Mouse (Mus musculus): ENCODE data around the gene U2af2. TPM values are rescaled to one million over a fixed set of nuclear protein-coding genes. Genes with fewer than 3 reads are reported as not detected.
"Not testable (repeated sequence)": the region's sequence is repeated elsewhere in the genome, so short reads cannot be mapped to it uniquely, and the experiment has no call there.

The U2af2 gene
- polyA plus RNA-seq, 1 experiment from 2014 or later = 99.8 TPM

DNA sequence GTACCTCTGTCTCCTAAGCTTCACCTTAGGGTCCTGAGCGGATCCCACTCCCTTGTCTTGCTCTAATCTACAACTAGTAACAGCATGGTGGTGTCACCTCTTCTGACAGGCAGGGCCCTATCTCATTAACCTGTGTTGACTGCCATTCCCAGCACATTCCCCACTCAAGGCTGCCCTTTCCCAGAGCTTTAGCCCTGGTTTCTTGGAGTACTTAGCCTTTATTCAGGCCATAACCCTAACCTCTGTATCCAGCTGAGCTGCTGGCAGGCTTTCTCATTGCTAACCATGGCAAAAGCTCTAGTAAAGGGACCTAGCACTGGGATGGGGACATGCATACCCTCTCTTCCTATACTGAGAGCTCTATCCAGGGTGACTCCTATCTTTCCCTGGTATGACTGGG is 3.3 kb upstream of the U2af2 start:
- 78% methylated on average over 1 of the region's 1 CpGs for WGBS
- Histone ChIP-seq H3K4me2 (no peak overlapping the region), H3K9me3 (no peaks in the 10 kb centered on the region), H3K4me3 (no peak overlapping the region), H3K27ac (replicated peaks) (no peak overlapping the region), H3K9ac (no peak overlapping the region), H3K4me1 (replicated peaks) (peaks cover 71% of the 10 kb centered on the region), H3K36me3 (no peaks in the 10 kb centered on the region), H3K27me3 (peaks cover 25% of the 10 kb centered on the region)
- ATAC-seq (ENCODE audit: low FRiP score, low read depth) = no peak

DNA sequence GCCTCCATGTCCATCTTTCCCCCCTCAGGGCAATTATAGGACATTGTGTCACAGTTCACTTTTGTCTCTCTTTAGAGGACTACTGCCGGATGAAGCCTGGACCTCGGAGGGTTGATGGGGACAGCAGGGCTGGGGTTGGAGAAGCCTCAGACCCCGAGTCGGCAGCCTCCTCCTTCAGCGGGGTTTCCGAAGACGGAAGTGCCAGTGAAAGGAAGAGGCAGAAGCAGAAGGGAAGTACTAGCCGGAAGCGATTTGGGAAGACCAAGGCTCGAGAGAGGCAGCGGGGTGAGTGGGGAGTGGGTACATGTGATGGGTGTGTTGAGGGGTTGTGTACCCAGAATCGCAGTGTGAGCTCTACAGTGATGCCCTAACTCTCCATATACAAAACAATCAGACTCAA is 2.5 kb upstream of the U2af2 start:
- peaks cover 22% of the 10 kb centered on the region for H3K27me3 ChIP-seq
- H3K9me3 ChIP-seq = no peaks in the 10 kb centered on the region
- 0 out of 2 replicates have a peak overlapping the region, but pooled peaks have one; percentile 72 for H3K9ac ChIP-seq
- 93% methylated on average over 12 of the region's 12 CpGs for WGBS
- peak overlapping the region; percentile 96 for H3K27ac ChIP-seq (replicated peaks)
- H3K4me2 ChIP-seq = peak overlapping the region; percentile 84
- H3K4me1 ChIP-seq (replicated peaks) = peaks cover 71% of the 10 kb centered on the region
- no peak overlapping the region for H3K4me3 ChIP-seq
- H3K36me3 ChIP-seq = no peaks in the 10 kb centered on the region
- no peak for ATAC-seq (ENCODE audit: low FRiP score, low read depth)

DNA sequence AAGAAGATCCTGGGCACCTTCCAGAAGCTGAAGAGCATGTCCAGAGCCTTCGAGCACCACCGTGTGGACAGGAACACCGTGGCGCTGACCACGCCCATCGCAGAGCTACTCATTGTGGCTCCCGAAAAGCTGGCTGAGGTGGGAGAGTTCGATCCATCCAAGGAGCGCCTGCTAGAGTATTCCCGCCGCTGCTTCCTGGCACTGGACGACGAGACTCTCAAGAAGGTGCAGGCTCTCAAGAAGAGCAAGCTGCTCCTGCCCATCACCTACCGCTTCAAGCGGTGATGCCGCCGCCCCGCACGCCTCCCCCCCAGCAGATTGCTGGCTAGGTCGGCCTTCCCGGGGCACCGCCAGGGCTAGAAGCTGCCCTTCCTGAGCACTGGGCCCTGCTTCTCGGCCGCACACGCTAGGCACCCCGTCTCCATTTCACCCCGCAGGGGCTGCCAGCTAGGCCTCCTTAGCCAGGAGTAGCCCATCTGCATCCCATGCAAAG is 1.7 kb upstream of the U2af2 start:
- 2% methylated on average over 27 of the region's 27 CpGs for WGBS
- Histone ChIP-seq H3K4me3 (peak overlapping the region; percentile 75), H3K4me1 (replicated peaks) (peaks cover 71% of the 10 kb centered on the region), H3K36me3 (no peaks in the 10 kb centered on the region), H3K9me3 (no peaks in the 10 kb centered on the region), H3K9ac (peak overlapping the region; percentile 72), H3K27ac (replicated peaks) (peak overlapping the region; percentile 96), H3K4me2 (peak overlapping the region; percentile 84), H3K27me3 (peaks cover 13% of the 10 kb centered on the region)
- no peak for ATAC-seq (ENCODE audit: low FRiP score, low read depth)

DNA sequence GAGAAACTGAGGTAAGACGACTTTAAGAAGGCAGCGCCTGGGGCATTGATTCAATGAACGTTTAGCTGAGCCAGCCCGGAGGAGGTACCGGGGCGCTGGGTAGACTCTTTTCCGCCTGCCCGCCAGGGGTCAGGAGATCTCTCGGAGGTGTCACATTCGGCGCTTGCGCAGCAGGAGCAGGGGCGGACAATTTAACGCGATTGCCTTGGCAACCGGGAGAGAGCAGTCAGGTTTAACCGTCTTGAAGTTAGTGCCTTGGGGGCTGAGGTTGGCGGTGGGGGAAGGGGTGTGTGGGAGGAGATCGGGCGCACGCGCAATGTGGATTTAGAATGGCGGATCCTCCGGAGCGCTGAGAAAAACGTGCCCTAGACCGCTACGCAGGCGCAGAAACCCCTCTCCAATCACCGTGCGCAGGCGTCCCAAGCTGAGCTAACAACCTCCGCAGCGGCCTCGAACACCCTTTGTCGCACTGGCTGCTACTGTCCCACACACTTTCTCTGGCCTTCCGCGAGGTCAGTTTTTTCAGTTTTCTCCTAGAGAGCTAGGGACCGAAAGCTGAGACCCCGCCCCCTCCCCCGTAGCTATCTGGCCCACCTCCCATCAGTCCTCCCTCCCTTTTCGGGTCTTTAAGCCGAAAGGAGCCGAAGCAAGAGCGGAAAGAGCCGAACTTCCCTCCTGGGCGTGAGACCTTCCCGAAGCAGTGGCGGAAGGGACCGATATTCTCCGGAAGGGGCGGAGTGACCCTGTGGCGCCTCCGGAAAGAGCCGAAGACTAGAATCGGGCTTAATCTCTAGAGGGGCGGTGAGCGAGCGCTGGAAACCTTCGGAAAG is 784 bp upstream of the U2af2 start:
- H3K4me2 ChIP-seq = peak overlapping the region; percentile 84
- WGBS = under 1% methylated on average over 60 of the region's 60 CpGs
- ATAC-seq (ENCODE audit: low FRiP score, low read depth) = peak; percentile 87
- no peaks in the 10 kb centered on the region for H3K9me3 ChIP-seq
- peak overlapping the region; percentile 75 for H3K4me3 ChIP-seq
- H3K4me1 ChIP-seq (replicated peaks) = peaks cover 71% of the 10 kb centered on the region
- peak overlapping the region; percentile 72 for H3K9ac ChIP-seq
- H3K36me3 ChIP-seq = 0 out of 2 replicates have a peak, but pooled peaks cover 5% of the 10 kb centered on the region
- peak overlapping the region; percentile 96 for H3K27ac ChIP-seq (replicated peaks)
- H3K27me3 ChIP-seq = peaks cover 5% of the 10 kb centered on the region; the same call in 1 of the 2 replicates

DNA sequence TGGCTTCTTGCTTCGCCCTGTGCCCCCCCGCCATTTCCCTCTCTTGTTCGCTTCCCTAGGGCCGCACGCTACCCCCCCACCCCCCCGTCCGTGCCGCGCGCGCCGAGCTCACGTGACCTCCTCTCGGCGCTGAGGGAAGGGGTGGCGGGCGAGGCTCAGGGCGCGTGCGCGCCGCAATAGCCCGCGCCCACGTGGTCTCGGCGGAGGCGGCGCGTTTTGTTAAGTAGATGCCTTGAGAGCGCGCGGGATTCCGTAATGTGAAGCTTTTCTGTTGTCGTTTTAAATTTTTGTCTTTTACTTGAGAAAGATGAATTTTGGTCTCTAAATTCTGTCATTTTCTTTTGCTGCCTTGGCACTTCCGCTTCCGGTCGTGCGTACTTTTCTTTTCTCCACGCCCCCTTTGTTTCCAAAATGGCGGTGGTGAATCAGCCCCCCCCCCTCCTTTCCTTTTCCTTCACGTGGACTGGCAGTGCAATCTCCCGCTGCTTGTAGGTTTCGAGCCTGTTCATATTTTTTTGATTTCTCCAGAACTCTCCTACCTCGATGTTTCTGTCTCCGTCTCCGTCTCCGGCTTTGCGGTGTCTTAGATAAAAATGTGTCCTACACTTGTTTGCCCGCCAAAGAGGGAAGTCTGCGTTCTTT is 538 bp downstream of the U2af2 start:
- peak overlapping the region; percentile 66 for H3K9ac ChIP-seq
- H3K4me3 ChIP-seq = peak overlapping the region; percentile 75
- H3K4me2 ChIP-seq = peak overlapping the region; percentile 84
- peaks cover 4% of the 10 kb centered on the region; the same call in 1 of the 2 replicates for H3K27me3 ChIP-seq
- peak overlapping the region; percentile 96 for H3K27ac ChIP-seq (replicated peaks)
- H3K9me3 ChIP-seq = no peaks in the 10 kb centered on the region
- H3K4me1 ChIP-seq (replicated peaks) = peaks cover 70% of the 10 kb centered on the region
- peaks cover 8% of the 10 kb centered on the region; the same call in 1 of the 2 replicates for H3K36me3 ChIP-seq
- 1% methylated on average over 49 of the region's 51 CpGs for WGBS
- ATAC-seq (ENCODE audit: low FRiP score, low read depth) = peak; percentile 52

DNA sequence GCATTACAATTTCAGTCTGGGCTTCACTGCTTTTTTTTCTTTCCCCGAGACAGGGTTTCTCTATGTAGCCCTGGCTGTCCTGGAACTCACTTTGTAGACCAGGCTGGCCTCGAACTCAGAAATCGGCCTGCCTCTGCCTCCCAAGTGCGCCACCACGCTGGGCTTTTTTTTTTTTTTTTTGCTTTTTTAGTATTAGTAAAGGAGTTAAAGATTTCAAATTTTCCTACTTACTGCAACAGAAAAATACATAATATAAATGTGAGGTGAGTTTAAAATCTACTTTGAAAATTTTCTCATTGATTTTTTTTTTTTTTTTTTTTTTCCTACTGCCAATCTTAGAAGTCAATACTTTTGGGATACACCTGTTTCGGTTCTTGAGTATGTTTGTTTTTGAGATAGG is 2.9 kb downstream of the U2af2 start:
- Histone ChIP-seq H3K9me3 (no peaks in the 10 kb centered on the region), H3K4me3 (no peak overlapping the region), H3K36me3 (peaks cover 31% of the 10 kb centered on the region), H3K27ac (replicated peaks) (no peak overlapping the region), H3K27me3 (no peaks in the 10 kb centered on the region), H3K4me2 (no peak overlapping the region), H3K9ac (no peak overlapping the region), H3K4me1 (replicated peaks) (peaks cover 46% of the 10 kb centered on the region)
- 98% methylated on average over 6 of the region's 6 CpGs for WGBS
- no peak for ATAC-seq (ENCODE audit: low FRiP score, low read depth)

DNA sequence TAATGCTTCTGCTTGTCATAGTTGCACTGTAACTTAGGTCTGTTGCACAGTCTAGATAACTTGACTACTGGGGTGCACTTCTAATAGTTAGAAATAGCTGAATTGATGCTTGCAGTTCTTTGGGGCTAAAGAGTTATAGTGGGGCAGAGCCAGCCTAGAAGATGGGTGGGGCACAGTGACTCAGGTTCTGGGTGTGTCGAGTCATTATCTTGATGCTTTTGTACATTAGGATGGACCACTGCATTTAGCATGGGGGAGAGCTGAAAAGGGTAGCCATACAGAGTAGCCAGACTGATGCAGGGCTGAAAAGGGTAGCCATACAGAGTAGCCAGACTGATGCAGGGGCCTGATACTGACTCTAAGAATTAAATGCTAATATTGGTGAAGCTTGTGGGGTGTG is 11.6 kb downstream of the U2af2 start:
- no peak overlapping the region for H3K4me2 ChIP-seq
- H3K4me1 ChIP-seq (replicated peaks) = no peaks in the 10 kb centered on the region
- H3K4me3 ChIP-seq = no peak overlapping the region
- H3K27ac ChIP-seq (replicated peaks) = no peak overlapping the region
- ATAC-seq (ENCODE audit: low FRiP score, low read depth) = no peak
- H3K27me3 ChIP-seq = no peaks in the 10 kb centered on the region
- 78% methylated on average over 1 of the region's 1 CpGs for WGBS
- H3K9ac ChIP-seq = no peak overlapping the region
- peaks cover 88% of the 10 kb centered on the region for H3K36me3 ChIP-seq
- H3K9me3 ChIP-seq = no peaks in the 10 kb centered on the region

DNA sequence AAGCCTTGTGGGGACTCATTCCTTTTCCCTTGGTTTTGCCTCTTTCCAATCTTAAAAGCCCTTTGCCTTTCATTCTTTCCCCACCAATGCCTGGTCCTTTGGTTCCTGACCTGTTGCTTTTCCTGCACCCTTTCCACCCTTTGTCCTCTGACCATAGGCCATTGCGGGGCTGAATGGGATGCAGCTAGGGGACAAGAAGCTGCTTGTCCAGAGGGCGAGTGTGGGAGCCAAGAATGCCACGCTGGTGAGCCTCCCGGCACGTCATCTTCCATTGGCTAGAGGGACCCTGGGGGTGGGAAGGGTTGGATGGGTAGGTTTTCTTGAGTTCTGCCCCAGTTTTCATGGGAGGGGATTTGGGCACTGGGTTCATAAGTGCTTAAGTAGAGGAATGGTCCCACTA is 13.0 kb downstream of the U2af2 start:
- no peak for ATAC-seq (ENCODE audit: low FRiP score, low read depth)
- Histone ChIP-seq H3K4me2 (no peak overlapping the region), H3K9ac (no peak overlapping the region), H3K27me3 (no peaks in the 10 kb centered on the region), H3K27ac (replicated peaks) (no peak overlapping the region), H3K36me3 (peaks cover 80% of the 10 kb centered on the region), H3K4me3 (no peak overlapping the region), H3K9me3 (no peaks in the 10 kb centered on the region), H3K4me1 (replicated peaks) (no peaks in the 10 kb centered on the region)
- WGBS = 95% methylated on average over 5 of the region's 5 CpGs

DNA sequence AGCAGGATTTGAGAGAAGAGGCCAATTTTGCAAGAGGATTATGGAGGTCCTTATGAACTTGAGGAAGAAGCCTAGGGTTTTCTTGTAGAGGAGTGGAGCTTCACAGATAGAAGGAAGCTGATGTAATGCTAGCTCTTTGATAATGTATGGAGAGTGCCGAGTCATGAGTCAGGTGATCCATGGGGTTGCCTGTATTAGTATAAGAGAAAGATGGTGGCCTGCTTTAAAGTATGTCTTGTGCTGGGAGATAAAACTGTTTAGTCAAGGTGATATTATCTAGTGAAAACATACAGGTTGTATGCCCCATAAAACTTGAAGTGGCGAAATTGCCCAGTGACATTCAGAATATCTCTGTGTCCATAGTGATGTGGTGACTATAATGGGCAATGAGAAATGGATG is 15.0 kb downstream of the U2af2 start:
- peaks cover 63% of the 10 kb centered on the region for H3K36me3 ChIP-seq
- no peak overlapping the region for H3K27ac ChIP-seq (replicated peaks)
- peaks cover 14% of the 10 kb centered on the region for H3K4me1 ChIP-seq (replicated peaks)
- H3K9ac ChIP-seq = no peak overlapping the region
- H3K27me3 ChIP-seq = no peaks in the 10 kb centered on the region
- H3K4me2 ChIP-seq = no peak overlapping the region
- H3K9me3 ChIP-seq = no peaks in the 10 kb centered on the region
- 93% methylated on average over 2 of the region's 2 CpGs for WGBS
- no peak for ATAC-seq (ENCODE audit: low FRiP score, low read depth)
- no peak overlapping the region for H3K4me3 ChIP-seq

DNA sequence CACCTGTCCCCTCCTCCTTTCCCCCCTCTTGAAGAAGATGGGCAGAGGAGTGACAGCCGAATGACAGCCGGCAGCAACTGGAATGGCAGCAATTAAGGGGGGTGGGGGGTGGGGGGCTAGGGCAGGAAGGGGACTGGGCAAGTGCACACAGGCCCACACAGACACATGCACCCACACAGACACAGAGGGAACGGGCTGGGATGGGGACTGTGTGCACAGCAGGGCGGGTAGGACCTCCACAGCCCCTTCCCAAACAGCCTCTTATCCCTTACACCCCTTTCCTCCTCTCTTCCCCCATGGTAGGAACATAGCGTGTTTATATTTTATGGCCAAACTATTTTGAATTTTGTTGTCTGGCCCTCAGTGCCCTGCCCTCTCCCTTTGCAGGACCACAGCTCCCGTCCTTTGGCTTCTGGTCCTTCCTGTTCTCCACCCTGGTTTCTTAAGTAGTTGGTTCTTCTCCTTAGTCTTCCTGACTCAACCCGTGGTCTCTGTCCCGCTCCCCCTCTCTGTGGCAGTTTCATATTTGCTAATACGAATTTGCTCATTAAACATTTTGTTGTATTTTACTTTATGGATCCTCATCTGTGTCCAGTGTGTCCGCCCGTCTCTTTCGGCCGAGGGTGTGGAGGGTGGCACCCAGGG is 17.5 kb downstream of the U2af2 start:
- 50% methylated on average over 9 of the region's 13 CpGs for WGBS
- Histone ChIP-seq H3K9ac (0 out of 2 replicates have a peak overlapping the region, but pooled peaks have one; percentile 100), H3K4me3 (peak overlapping the region; percentile 100), H3K36me3 (peaks cover 38% of the 10 kb centered on the region), H3K27ac (replicated peaks) (peak overlapping the region; percentile 93), H3K4me2 (peak overlapping the region; percentile 86), H3K4me1 (replicated peaks) (peaks cover 31% of the 10 kb centered on the region)
- ATAC-seq (ENCODE audit: low FRiP score, low read depth) = peak; percentile 33; the same call in 1 of the 2 replicates
- H3K9me3 ChIP-seq, H3K27me3 ChIP-seq: not testable (repeated sequence)

DNA sequence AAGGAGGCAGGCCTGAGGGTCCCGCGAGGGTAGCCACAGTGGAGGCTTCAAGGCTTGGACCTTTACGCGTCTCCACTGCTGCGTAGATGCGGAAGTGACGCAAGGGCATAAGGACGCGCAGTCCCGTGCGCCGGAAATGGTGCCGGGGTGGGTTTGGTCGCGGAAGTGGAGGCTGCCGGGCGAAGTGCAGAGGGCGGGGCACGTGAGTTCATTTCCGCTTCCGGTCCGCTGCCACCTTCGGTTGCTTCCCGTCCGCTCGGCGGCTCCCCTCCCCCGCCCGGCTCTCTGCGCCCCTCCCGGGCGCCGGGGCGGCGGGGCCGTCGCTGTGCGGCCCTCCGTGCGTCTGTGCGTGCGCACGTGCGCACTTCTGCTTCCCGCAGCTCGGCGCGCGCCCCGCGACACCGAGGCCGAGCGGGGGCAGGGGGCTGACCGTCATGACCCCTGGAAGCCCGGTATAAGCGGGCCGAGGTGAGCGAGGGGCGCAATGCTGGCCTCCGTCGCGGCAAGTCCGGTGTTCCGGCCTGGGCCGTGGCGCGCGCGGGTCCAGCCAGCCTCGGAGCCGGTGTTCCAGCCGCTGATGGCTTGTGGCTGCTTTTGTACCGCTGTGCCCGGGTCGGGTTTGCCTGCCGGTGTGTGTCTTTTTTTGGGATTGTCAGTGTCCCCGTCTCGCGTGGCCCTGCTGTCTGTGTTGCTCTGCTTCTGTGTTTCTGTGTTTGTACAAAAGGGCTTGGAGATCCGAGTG is 18.2 kb downstream of the U2af2 start, which contains the start of gene Epn1:
Gene Epn1, plus strand, starts transcription at position 226 of the 742 bp plus-strand sequence.
- Histone ChIP-seq H3K4me1 (replicated peaks) (peaks cover 36% of the 10 kb centered on the region), H3K4me2 (peak within 1 kb of the TSS; percentile 86), H3K9me3 (no peaks in the 10 kb centered on the region), H3K4me3 (peak within 1 kb of the TSS; percentile 100), H3K27me3 (no peaks in the 10 kb centered on the region), H3K9ac (peak within 1 kb of the TSS; percentile 100), H3K36me3 (peaks cover 37% of the 10 kb centered on the region), H3K27ac (replicated peaks) (peak within 1 kb of the TSS; percentile 93)
- under 1% methylated on average over 81 of the region's 81 CpGs for WGBS
- ATAC-seq (ENCODE audit: low FRiP score, low read depth) = peak; percentile 97

Data from hindbrain, embryonic 15.5 days (tissue).